Mouse (Mus musculus): Measurements from ENCODE around the gene Nfe2l2. TPM values are rescaled to one million over a fixed set of nuclear protein-coding genes. Genes with fewer than 3 reads are reported as not detected.

The Nfe2l2 gene
- polyA plus RNA-seq, 1 experiment from 2014 or later, result 73.9 TPM

GRCm38 (mm10) chr2:75687040-75687749 is 17.2 kb downstream of the Nfe2l2 start:
- Histone ChIP-seq H3K36me3 (ENCODE audit: insufficient read depth) (no peaks in the 10 kb centered on the region; the same call in 1 of the 2 replicates), H3K27ac (ENCODE audit: low read depth) (no peak overlapping the region), H3K9me3 (ENCODE audit: low read depth, low read length) (no peaks in the 10 kb centered on the region), H3K27me3 (ENCODE audit: insufficient read depth, low read length) (no peaks in the 10 kb centered on the region), H3K4me2 (no peak overlapping the region), H3K9ac (no peak overlapping the region), H3K4me1 (ENCODE audit: insufficient read depth) (peaks cover 8% of the 10 kb centered on the region; the same call in 1 of the 2 replicates), H3K4me3 (ENCODE audit: low read depth, low read length) (no peak overlapping the region)
- ATAC-seq (ENCODE audit: insufficient read depth), result no peak
- no peak for TF ChIP-seq CTCF (IDR thresholded peaks at IDR 0.05; ENCODE audit: low read depth)
- no peak for DNase-seq
- 77% methylated on average over 10 of the region's 10 CpGs for WGBS

GRCm38 (mm10) chr2:75685458-75685861 is 19.0 kb downstream of the Nfe2l2 start:
- Histone ChIP-seq H3K9ac (no peak overlapping the region; the same call in 1 of the 2 replicates), H3K27ac (ENCODE audit: low read depth) (no peak overlapping the region), H3K4me3 (ENCODE audit: low read depth, low read length) (no peak overlapping the region), H3K27me3 (ENCODE audit: insufficient read depth, low read length) (no peaks in the 10 kb centered on the region), H3K4me2 (no peak overlapping the region), H3K9me3 (ENCODE audit: low read depth, low read length) (no peaks in the 10 kb centered on the region), H3K4me1 (ENCODE audit: insufficient read depth) (peaks cover 8% of the 10 kb centered on the region; the same call in 1 of the 2 replicates), H3K36me3 (ENCODE audit: insufficient read depth) (no peaks in the 10 kb centered on the region)
- DNase-seq (peak; percentile 30), ATAC-seq (ENCODE audit: insufficient read depth) (no peak)
- no peak for TF ChIP-seq CTCF (IDR thresholded peaks at IDR 0.05; ENCODE audit: low read depth)
- WGBS, result 66% methylated on average over 6 of the region's 6 CpGs

- no peak overlapping the region for H3K27ac ChIP-seq (ENCODE audit: low read depth)
- H3K4me3 ChIP-seq (ENCODE audit: low read depth, low read length), result no peak overlapping the region
- no peak for TF ChIP-seq CTCF (IDR thresholded peaks at IDR 0.05; ENCODE audit: low read depth)
- no peak overlapping the region for H3K9ac ChIP-seq
- DNase-seq, result no peak
- H3K9me3 ChIP-seq (ENCODE audit: low read depth, low read length), result no peaks in the 10 kb centered on the region
- no peaks in the 10 kb centered on the region for H3K36me3 ChIP-seq (ENCODE audit: insufficient read depth)
- H3K4me2 ChIP-seq, result no peak overlapping the region
- WGBS, result 85% methylated on average over 3 of the region's 3 CpGs
- no peaks in the 10 kb centered on the region for H3K27me3 ChIP-seq (ENCODE audit: insufficient read depth, low read length)
- no peak for ATAC-seq (ENCODE audit: insufficient read depth)
- peaks cover 8% of the 10 kb centered on the region; the same call in 1 of the 2 replicates for H3K4me1 ChIP-seq (ENCODE audit: insufficient read depth)
Measured at GRCm38 (mm10) chr2:75684526-75684925, 19.9 kb downstream of the Nfe2l2 start.

- H3K4me3 ChIP-seq (ENCODE audit: low read depth, low read length), result no peak overlapping the region
- peak; percentile 29; the same call in 1 of the 2 replicates for ATAC-seq (ENCODE audit: insufficient read depth)
Measured at GRCm38 (mm10) chr2:75682978-75683709, 21.3 kb downstream of the Nfe2l2 start.

DNA sequence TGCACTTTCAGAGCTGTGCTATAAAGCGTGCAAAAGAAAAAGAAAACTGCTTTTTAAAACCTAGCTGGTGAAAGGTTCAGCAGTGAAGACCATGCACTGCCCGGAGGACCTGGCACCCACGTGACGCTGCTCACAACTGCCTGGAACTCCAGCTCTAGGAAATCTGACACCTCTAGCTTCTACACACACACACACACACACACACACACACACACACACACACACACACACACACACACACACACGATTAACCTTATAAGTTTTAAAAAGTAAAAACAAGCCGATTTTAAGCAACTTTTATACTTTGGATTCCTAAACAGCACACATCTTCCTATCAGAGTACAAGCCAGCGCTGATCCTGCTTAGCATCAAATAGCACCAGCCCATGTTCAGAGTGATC is 23.0 kb downstream of the Nfe2l2 start:
- Histone ChIP-seq H3K9ac (no peak overlapping the region), H3K9me3 (ENCODE audit: low read depth, low read length) (no peaks in the 10 kb centered on the region), H3K4me1 (ENCODE audit: insufficient read depth) (peaks cover 8% of the 10 kb centered on the region; the same call in 1 of the 2 replicates), H3K4me3 (ENCODE audit: low read depth, low read length) (no peak overlapping the region), H3K27me3 (ENCODE audit: insufficient read depth, low read length) (no peaks in the 10 kb centered on the region), H3K4me2 (no peak overlapping the region), H3K36me3 (ENCODE audit: insufficient read depth) (peaks cover 27% of the 10 kb centered on the region), H3K27ac (ENCODE audit: low read depth) (peak overlapping the region; percentile 25; the same call in 1 of the 2 replicates)
- no peak for DNase-seq
- no peak for ATAC-seq (ENCODE audit: insufficient read depth)
- 37% methylated on average over 7 of the region's 7 CpGs for WGBS
- no peak for TF ChIP-seq CTCF (IDR thresholded peaks at IDR 0.05; ENCODE audit: low read depth)

More at GRCm38 (mm10) chr2:75682978-75683709, 21.3 kb downstream of the Nfe2l2 start:
- peak; percentile 67 for DNase-seq
- H3K4me1 ChIP-seq (ENCODE audit: insufficient read depth), result peaks cover 8% of the 10 kb centered on the region; the same call in 1 of the 2 replicates
- H3K4me2 ChIP-seq, result peak overlapping the region; percentile 33; the same call in 1 of the 2 replicates
- no peaks in the 10 kb centered on the region for H3K27me3 ChIP-seq (ENCODE audit: insufficient read depth, low read length)
- H3K9me3 ChIP-seq (ENCODE audit: low read depth, low read length), result no peaks in the 10 kb centered on the region
- WGBS, result 44% methylated on average over 15 of the region's 15 CpGs
- no peak for TF ChIP-seq CTCF (IDR thresholded peaks at IDR 0.05; ENCODE audit: low read depth)
- H3K36me3 ChIP-seq (ENCODE audit: insufficient read depth), result peaks cover 13% of the 10 kb centered on the region; the same call in 1 of the 2 replicates
- peak overlapping the region; percentile 82 for H3K27ac ChIP-seq (ENCODE audit: low read depth)
- peak overlapping the region; percentile 29 for H3K9ac ChIP-seq

GRCm38 (mm10) chr2:75679947-75680346 is 24.5 kb downstream of the Nfe2l2 start:
- no peaks in the 10 kb centered on the region for H3K9me3 ChIP-seq (ENCODE audit: low read depth, low read length)
- 87% methylated on average over 8 of the region's 8 CpGs for WGBS
- no peak overlapping the region for H3K4me3 ChIP-seq (ENCODE audit: low read depth, low read length)
- no peak overlapping the region for H3K27ac ChIP-seq (ENCODE audit: low read depth)
- H3K4me1 ChIP-seq (ENCODE audit: insufficient read depth), result peaks cover 8% of the 10 kb centered on the region; the same call in 1 of the 2 replicates
- ATAC-seq (ENCODE audit: insufficient read depth), result no peak
- peaks cover 38% of the 10 kb centered on the region for H3K36me3 ChIP-seq (ENCODE audit: insufficient read depth)
- DNase-seq, result no peak
- no peak for TF ChIP-seq CTCF (IDR thresholded peaks at IDR 0.05; ENCODE audit: low read depth)
- H3K27me3 ChIP-seq (ENCODE audit: insufficient read depth, low read length), result no peaks in the 10 kb centered on the region
- H3K4me2 ChIP-seq, result no peak overlapping the region
- no peak overlapping the region for H3K9ac ChIP-seq

- Histone ChIP-seq H3K9ac (no peak overlapping the region), H3K4me1 (ENCODE audit: insufficient read depth) (no peaks in the 10 kb centered on the region), H3K4me2 (no peak overlapping the region), H3K9me3 (ENCODE audit: low read depth, low read length) (no peaks in the 10 kb centered on the region), H3K27ac (ENCODE audit: low read depth) (no peak overlapping the region), H3K36me3 (ENCODE audit: insufficient read depth) (peaks cover 45% of the 10 kb centered on the region), H3K27me3 (ENCODE audit: insufficient read depth, low read length) (no peaks in the 10 kb centered on the region), H3K4me3 (ENCODE audit: low read depth, low read length) (no peak overlapping the region)
- no peak for TF ChIP-seq CTCF (IDR thresholded peaks at IDR 0.05; ENCODE audit: low read depth)
- ATAC-seq (ENCODE audit: insufficient read depth) (no peak), DNase-seq (no peak)
- WGBS, result 86% methylated on average over 14 of the region's 14 CpGs
Measured at GRCm38 (mm10) chr2:75676567-75676966, 27.9 kb downstream of the Nfe2l2 start.

Measured in lung, embryonic 14.5 days (tissue).